Mouse (Mus musculus): ENCODE measurements at regions not wholly inside any gene's neighbourhood (a gene's known extent, or its start where the extent isn't known, plus 50 kb on each side); places are given as distances from the start of the nearest gene placed in this dataset.

- WGBS, result 18% methylated on average over 10 of the region's 10 CpGs
Measured at GRCm38 (mm10) chr13:78629041-78629727, 429.6 kb upstream of the Nr2f1 start.

GRCm38 (mm10) chr13:78623652-78624051 lies 424.1 kb upstream of the Nr2f1 start:
- Histone ChIP-seq H3K9me3 (ENCODE audit: control insufficient read depth, low read length) (no peaks in the 10 kb centered on the region), H3K27me3 (ENCODE audit: control insufficient read depth, insufficient read depth, low read length) (no peaks in the 10 kb centered on the region), H3K9ac (ENCODE audit: low read length) (no peak overlapping the region), H3K27ac (ENCODE audit: low read depth, low read length) (no peak overlapping the region), H3K4me3 (ENCODE audit: low read depth, low read length) (no peak overlapping the region), H3K4me1 (ENCODE audit: control insufficient read depth, insufficient read depth, low read length) (no peaks in the 10 kb centered on the region), H3K4me2 (ENCODE audit: low read depth) (no peak overlapping the region), H3K36me3 (ENCODE audit: control insufficient read depth, insufficient read depth, low read length) (no peaks in the 10 kb centered on the region)
- WGBS, result 66% methylated on average over 2 of the region's 2 CpGs
- DNase-seq (ENCODE audit: low spot score) (no peak), ATAC-seq (ENCODE audit: insufficient read depth, low FRiP score, low TSS enrichment) (no peak)

More at GRCm38 (mm10) chr13:78629041-78629727, 429.6 kb upstream of the Nr2f1 start:
- H3K9ac ChIP-seq (ENCODE audit: low read length), result no peak overlapping the region
- no peak overlapping the region for H3K4me3 ChIP-seq (ENCODE audit: low read depth, low read length)
- H3K9me3 ChIP-seq (ENCODE audit: control insufficient read depth, low read length), result no peaks in the 10 kb centered on the region
- peaks cover 6% of the 10 kb centered on the region; the same call in 1 of the 2 replicates for H3K4me1 ChIP-seq (ENCODE audit: control insufficient read depth, insufficient read depth, low read length)
- DNase-seq (ENCODE audit: low spot score), result peak; percentile 31
- ATAC-seq (ENCODE audit: insufficient read depth, low FRiP score, low TSS enrichment), result no peak
- no peak overlapping the region for H3K27ac ChIP-seq (ENCODE audit: low read depth, low read length)
- H3K36me3 ChIP-seq (ENCODE audit: control insufficient read depth, insufficient read depth, low read length), result no peaks in the 10 kb centered on the region
- H3K27me3 ChIP-seq (ENCODE audit: control insufficient read depth, insufficient read depth, low read length), result no peaks in the 10 kb centered on the region
- H3K4me2 ChIP-seq (ENCODE audit: low read depth), result no peak overlapping the region

GRCm38 (mm10) chr13:78602861-78603211 lies 403.3 kb upstream of the Nr2f1 start:
- DNase-seq (ENCODE audit: low spot score), result no peak
- no peaks in the 10 kb centered on the region for H3K9me3 ChIP-seq (ENCODE audit: control insufficient read depth, low read length)
- no peak overlapping the region for H3K9ac ChIP-seq (ENCODE audit: low read length)
- 92% methylated on average over 1 of the region's 1 CpGs for WGBS
- H3K4me3 ChIP-seq (ENCODE audit: low read depth, low read length), result no peak overlapping the region
- no peaks in the 10 kb centered on the region for H3K36me3 ChIP-seq (ENCODE audit: control insufficient read depth, insufficient read depth, low read length)
- H3K27me3 ChIP-seq (ENCODE audit: control insufficient read depth, insufficient read depth, low read length), result no peaks in the 10 kb centered on the region
- ATAC-seq (ENCODE audit: insufficient read depth, low FRiP score, low TSS enrichment), result peak; percentile 25; the same call in 1 of the 2 replicates
- no peak overlapping the region for H3K4me2 ChIP-seq (ENCODE audit: low read depth)
- H3K27ac ChIP-seq (ENCODE audit: low read depth, low read length), result no peak overlapping the region
- no peaks in the 10 kb centered on the region for H3K4me1 ChIP-seq (ENCODE audit: control insufficient read depth, insufficient read depth, low read length)

- Histone ChIP-seq H3K27me3 (ENCODE audit: control insufficient read depth, insufficient read depth, low read length) (no peaks in the 10 kb centered on the region), H3K9ac (ENCODE audit: low read length) (no peak overlapping the region), H3K4me3 (ENCODE audit: low read depth, low read length) (no peak overlapping the region), H3K27ac (ENCODE audit: low read depth, low read length) (no peak overlapping the region), H3K4me2 (ENCODE audit: low read depth) (no peak overlapping the region), H3K9me3 (ENCODE audit: control insufficient read depth, low read length) (no peaks in the 10 kb centered on the region), H3K36me3 (ENCODE audit: control insufficient read depth, insufficient read depth, low read length) (no peaks in the 10 kb centered on the region), H3K4me1 (ENCODE audit: control insufficient read depth, insufficient read depth, low read length) (no peaks in the 10 kb centered on the region)
- ATAC-seq (ENCODE audit: insufficient read depth, low FRiP score, low TSS enrichment) (peak; percentile 69), DNase-seq (ENCODE audit: low spot score) (no peak)
- 58% methylated on average over 6 of the region's 6 CpGs for WGBS
Measured at GRCm38 (mm10) chr13:78602211-78602860, 402.8 kb upstream of the Nr2f1 start.

- DNase-seq (ENCODE audit: low spot score) (peak; percentile 32), ATAC-seq (ENCODE audit: insufficient read depth, low FRiP score, low TSS enrichment) (peak; percentile 72)
- Histone ChIP-seq H3K4me2 (ENCODE audit: low read depth) (no peak overlapping the region), H3K27me3 (ENCODE audit: control insufficient read depth, insufficient read depth, low read length) (no peaks in the 10 kb centered on the region), H3K4me3 (ENCODE audit: low read depth, low read length) (no peak overlapping the region), H3K36me3 (ENCODE audit: control insufficient read depth, insufficient read depth, low read length) (no peaks in the 10 kb centered on the region), H3K27ac (ENCODE audit: low read depth, low read length) (0 out of 2 replicates have a peak overlapping the region, but pooled peaks have one; percentile 29), H3K4me1 (ENCODE audit: control insufficient read depth, insufficient read depth, low read length) (0 out of 2 replicates have a peak, but pooled peaks cover 7% of the 10 kb centered on the region), H3K9me3 (ENCODE audit: control insufficient read depth, low read length) (no peaks in the 10 kb centered on the region), H3K9ac (ENCODE audit: low read length) (no peak overlapping the region)
- 16% methylated on average over 7 of the region's 7 CpGs for WGBS
Measured at GRCm38 (mm10) chr13:78580863-78581595, 381.5 kb upstream of the Nr2f1 start.

- Histone ChIP-seq H3K9me3 (ENCODE audit: control insufficient read depth, low read length) (no peaks in the 10 kb centered on the region), H3K4me1 (ENCODE audit: control insufficient read depth, insufficient read depth, low read length) (0 out of 2 replicates have a peak, but pooled peaks cover 7% of the 10 kb centered on the region), H3K4me3 (ENCODE audit: low read depth, low read length) (no peak overlapping the region), H3K36me3 (ENCODE audit: control insufficient read depth, insufficient read depth, low read length) (no peaks in the 10 kb centered on the region), H3K4me2 (ENCODE audit: low read depth) (no peak overlapping the region), H3K9ac (ENCODE audit: low read length) (no peak overlapping the region), H3K27me3 (ENCODE audit: control insufficient read depth, insufficient read depth, low read length) (no peaks in the 10 kb centered on the region), H3K27ac (ENCODE audit: low read depth, low read length) (peak overlapping the region; percentile 46)
- 88% methylated on average over 1 of the region's 1 CpGs for WGBS
- no peak for ATAC-seq (ENCODE audit: insufficient read depth, low FRiP score, low TSS enrichment)
- no peak for DNase-seq (ENCODE audit: low spot score)
Measured at GRCm38 (mm10) chr13:78577497-78577896, 377.9 kb upstream of the Nr2f1 start.

GRCm38 (mm10) chr13:78576300-78577296 lies 377.0 kb upstream of the Nr2f1 start:
- no peaks in the 10 kb centered on the region for H3K27me3 ChIP-seq (ENCODE audit: control insufficient read depth, insufficient read depth, low read length)
- peak overlapping the region; percentile 46 for H3K27ac ChIP-seq (ENCODE audit: low read depth, low read length)
- ATAC-seq (ENCODE audit: insufficient read depth, low FRiP score, low TSS enrichment), result peak; percentile 70
- H3K4me2 ChIP-seq (ENCODE audit: low read depth), result no peak overlapping the region
- no peaks in the 10 kb centered on the region for H3K36me3 ChIP-seq (ENCODE audit: control insufficient read depth, insufficient read depth, low read length)
- no peak overlapping the region for H3K4me3 ChIP-seq (ENCODE audit: low read depth, low read length)
- peak; percentile 64 for DNase-seq (ENCODE audit: low spot score)
- H3K9ac ChIP-seq (ENCODE audit: low read length), result no peak overlapping the region
- 26% methylated on average over 9 of the region's 9 CpGs for WGBS
- no peaks in the 10 kb centered on the region for H3K9me3 ChIP-seq (ENCODE audit: control insufficient read depth, low read length)
- H3K4me1 ChIP-seq (ENCODE audit: control insufficient read depth, insufficient read depth, low read length), result 0 out of 2 replicates have a peak, but pooled peaks cover 6% of the 10 kb centered on the region

- no peak for ATAC-seq (ENCODE audit: insufficient read depth, low FRiP score, low TSS enrichment)
- WGBS, result 85% methylated on average over 2 of the region's 2 CpGs
- no peak for DNase-seq (ENCODE audit: low spot score)
- no peak overlapping the region for H3K4me3 ChIP-seq (ENCODE audit: low read depth, low read length)
- H3K4me1 ChIP-seq (ENCODE audit: control insufficient read depth, insufficient read depth, low read length), result no peaks in the 10 kb centered on the region
- no peaks in the 10 kb centered on the region for H3K27me3 ChIP-seq (ENCODE audit: control insufficient read depth, insufficient read depth, low read length)
- no peak overlapping the region for H3K9ac ChIP-seq (ENCODE audit: low read length)
- no peaks in the 10 kb centered on the region for H3K36me3 ChIP-seq (ENCODE audit: control insufficient read depth, insufficient read depth, low read length)
- H3K4me2 ChIP-seq (ENCODE audit: low read depth), result no peak overlapping the region
- no peak overlapping the region for H3K27ac ChIP-seq (ENCODE audit: low read depth, low read length)
- no peaks in the 10 kb centered on the region for H3K9me3 ChIP-seq (ENCODE audit: control insufficient read depth, low read length)
Measured at GRCm38 (mm10) chr13:78571093-78571492, 371.5 kb upstream of the Nr2f1 start.

Measured in neural tube, embryonic 11.5 days (tissue).